Mouse (Mus musculus) spleen, adult 12 weeks (tissue): Measurements from ENCODE around the gene Pfkfb4.

Source experiments
- DNase-seq: peaks from one replicate; pipeline ENCODE4 v3.0.0; 2022; ENCODE audit warnings: low spot score

The Pfkfb4 gene

GRCm38 (mm10) chr9:108996411-108996810 is 4.8 kb downstream of the Pfkfb4 start:
- no peak for DNase-seq

- DNase-seq = no peak
Measured at GRCm38 (mm10) chr9:108998287-108999166, 6.9 kb downstream of the Pfkfb4 start.

- DNase-seq = no peak
Measured at GRCm38 (mm10) chr9:108999167-108999526, 7.6 kb downstream of the Pfkfb4 start.

GRCm38 (mm10) chr9:109000726-109001125 is 9.1 kb downstream of the Pfkfb4 start:
- peak; percentile 48 for DNase-seq

- DNase-seq = peak; percentile 50
Measured at GRCm38 (mm10) chr9:109003201-109003600, 11.6 kb downstream of the Pfkfb4 start.

GRCm38 (mm10) chr9:109007025-109007780 is 15.6 kb downstream of the Pfkfb4 start:
- no peak for DNase-seq

GRCm38 (mm10) chr9:109008081-109008480 is 16.5 kb downstream of the Pfkfb4 start:
- DNase-seq = no peak

- DNase-seq = no peak
Measured at GRCm38 (mm10) chr9:109008994-109009635, 17.5 kb downstream of the Pfkfb4 start.

- DNase-seq = no peak
Measured at GRCm38 (mm10) chr9:109009636-109010315, 18.2 kb downstream of the Pfkfb4 start.

GRCm38 (mm10) chr9:109010316-109010690 is 18.7 kb downstream of the Pfkfb4 start:
- DNase-seq = no peak

GRCm38 (mm10) chr9:109015397-109015796 is 23.8 kb downstream of the Pfkfb4 start:
- DNase-seq = no peak

- DNase-seq = no peak
Measured at GRCm38 (mm10) chr9:109016973-109017604, 25.5 kb downstream of the Pfkfb4 start.

GRCm38 (mm10) chr9:109021428-109021827 is 29.9 kb downstream of the Pfkfb4 start:
- no peak for DNase-seq

GRCm38 (mm10) chr9:109022866-109023685 is 31.5 kb downstream of the Pfkfb4 start:
- DNase-seq = no peak

GRCm38 (mm10) chr9:109027521-109027920 is 35.9 kb downstream of the Pfkfb4 start:
- no peak for DNase-seq

- DNase-seq = no peak
Measured at GRCm38 (mm10) chr9:109028421-109028820, 36.8 kb downstream of the Pfkfb4 start.

- DNase-seq = no peak
Measured at GRCm38 (mm10) chr9:109028919-109029318, 37.3 kb downstream of the Pfkfb4 start.

GRCm38 (mm10) chr9:109030312-109030711 is 38.7 kb downstream of the Pfkfb4 start:
- DNase-seq = no peak

GRCm38 (mm10) chr9:109031001-109031400 is 39.4 kb downstream of the Pfkfb4 start:
- no peak for DNase-seq

GRCm38 (mm10) chr9:109031686-109032085 is 40.1 kb downstream of the Pfkfb4 start:
- no peak for DNase-seq

GRCm38 (mm10) chr9:109032435-109032834 is 40.9 kb downstream of the Pfkfb4 start:
- no peak for DNase-seq
